Mouse (Mus musculus) limb, embryonic 14.5 days (tissue): Measurements from ENCODE around the gene Olfr1393. TPM values are rescaled to one million over a fixed set of nuclear protein-coding genes. Genes with fewer than 3 reads are reported as not detected.

Experiments used
- ATAC-seq: fragments of 200-750 bp; cut with Nextera tagmentation; 2 replicates; pipeline ENCODE4 v1.8.0; 2017; ENCODE audit warnings: low read depth, moderate number of reproducible peaks, moderate TSS enrichment; ENCODE audit not compliant: low FRiP score
- DNase-seq: peaks from one replicate; pipeline ENCODE4 v3.0.0-alpha.2; 2015; ENCODE audit warnings: low spot score
- H3K27ac ChIP-seq: fragments of 300-500 bp; sonication (generic); replicated peaks from 2 replicates; pipeline ENCODE4 v1.5.1; 2014; ENCODE audit warnings: low read depth, mild to moderate bottlenecking, low read length, moderate library complexity, mixed read lengths
- H3K27me3 ChIP-seq: fragments of 300-500 bp; sonication (generic); 2 replicates; pipeline ENCODE4 v1.6.1; 2014; ENCODE audit warnings: low read length, mixed read lengths; ENCODE audit not compliant: control insufficient read depth, insufficient read depth
- H3K36me3 ChIP-seq: fragments of 300-500 bp; sonication (generic); 2 replicates; pipeline ENCODE4 v1.6.1; 2014; ENCODE audit warnings: mild to moderate bottlenecking, low read length, moderate library complexity, mixed read lengths; ENCODE audit not compliant: control insufficient read depth, insufficient read depth
- H3K4me1 ChIP-seq: fragments of 300-500 bp; sonication (generic); 2 replicates; pipeline ENCODE4 v1.6.1; 2014; ENCODE audit warnings: antibody characterized with exemption, low read length, mixed read lengths; ENCODE audit not compliant: control insufficient read depth, insufficient read depth
- H3K4me2 ChIP-seq: fragments of 300-500 bp; sonication (generic); replicated peaks from 2 replicates; pipeline ENCODE4 v1.6.1; 2014; ENCODE audit warnings: low read depth, mild to moderate bottlenecking, low read length, moderate library complexity; ENCODE audit not compliant: severe bottlenecking
- H3K4me3 ChIP-seq: fragments of 300-500 bp; sonication (generic); replicated peaks from 2 replicates; pipeline ENCODE4 v1.5.1; 2014; ENCODE audit warnings: low read length
- H3K9ac ChIP-seq: fragments of 300-500 bp; sonication (generic); 2 replicates; pipeline ENCODE4 v1.6.1; 2014; ENCODE audit warnings: mild to moderate bottlenecking, low read depth, low read length, moderate library complexity; ENCODE audit not compliant: severe bottlenecking
- H3K9me3 ChIP-seq: fragments of 300-500 bp; sonication (generic); 2 replicates; pipeline ENCODE4 v1.6.1; 2016; ENCODE audit warnings: low read length; ENCODE audit not compliant: control insufficient read depth
- POLR2A ChIP-seq: fragments of 200-500 bp; IDR thresholded peaks from 2 replicates; pipeline ENCODE4 v1.8.0; 2012; ENCODE audit warnings: inconsistent platforms, mild to moderate bottlenecking, moderate library complexity, borderline replicate concordance; ENCODE audit not compliant: insufficient read depth, insufficient read length; ENCODE audit errors: extremely low read depth
- WGBS: fragments of 180-500 bp; shearing (Covaris S2); extraction: QIAGEN DNeasy Blood & Tissue Kit; methylation state at CpG from one replicate; pipeline ENCODE4 v1.1.7; 2014; 5-methylcytosine and 5-hydroxymethylcytosine counted together
- polyA plus RNA-seq, 2 experiments: library from polyadenylated mRNA; depleted of rRNA in 1 of 2; stranded (reverse) in 1 of 2; unstranded in 1 of 2; fragments of >200 nt; fragmentation: Nextera tagmentation in 1 of 2; extraction: Ambion mirVana in 1 of 2; gene quantifications; 2 replicates each; pipeline versions ENCODE4 v1.2.1 to v1.2.3; 2012 to 2014

Gene Olfr1393
- polyA plus RNA-seq, 2 experiments, result 0.09 TPM; not detected in 1

DNA sequence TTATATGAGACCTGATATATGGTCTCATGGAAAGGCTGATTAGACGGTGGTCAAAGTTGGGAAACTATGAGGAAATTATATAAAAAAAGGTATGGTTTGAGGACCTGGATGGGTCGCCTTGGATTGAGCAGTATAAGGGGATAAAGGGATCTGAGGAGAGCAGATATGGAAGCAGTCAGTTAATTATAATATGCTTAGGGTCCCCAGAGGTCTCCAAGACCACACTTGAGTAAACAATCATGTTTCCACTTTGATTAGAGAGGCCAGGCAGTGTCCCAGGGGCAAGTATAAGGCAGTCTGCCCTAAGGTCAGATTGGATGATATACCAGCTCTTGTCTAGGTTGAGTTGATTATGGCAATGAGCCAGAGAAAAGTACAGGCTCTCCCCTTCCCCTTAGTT lies 44.3 kb downstream of the Olfr1393 start, which contains the start of gene Olfr1391:
Olfr1391 (plus strand) TSS at position 301 of the 400 bp plus-strand sequence.
- no peak for TF ChIP-seq POLR2A
- ATAC-seq, result no peak
- WGBS, result 76% methylated on average over 2 of the region's 2 CpGs
- Histone ChIP-seq H3K4me1 (no peaks in the 10 kb centered on the region), H3K9ac (no peak within 1 kb of the TSS), H3K27me3 (no peaks in the 10 kb centered on the region), H3K27ac (no peak within 1 kb of the TSS), H3K36me3 (no peaks in the 10 kb centered on the region), H3K4me2 (no peak within 1 kb of the TSS), H3K9me3 (no peaks in the 10 kb centered on the region), H3K4me3 (no peak within 1 kb of the TSS)
- no peak for DNase-seq

DNA sequence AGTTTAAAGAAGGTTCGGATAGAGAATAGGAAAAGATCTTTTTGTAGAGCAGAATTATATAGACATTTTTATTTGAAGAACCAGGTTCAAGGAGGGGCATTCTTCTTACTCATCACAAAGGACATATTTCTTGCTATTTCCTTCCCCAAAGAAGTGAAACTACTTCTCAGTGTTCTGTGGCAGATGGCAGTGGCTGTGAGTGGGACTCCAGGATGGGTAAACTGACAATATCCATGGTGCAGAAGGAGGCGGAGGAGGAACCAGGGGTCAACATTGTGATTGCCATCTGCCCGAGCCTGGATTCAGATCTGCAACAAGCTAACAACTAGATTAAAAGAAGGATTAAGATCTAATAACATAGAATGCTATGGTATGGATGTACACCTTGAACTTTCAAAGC lies 48.6 kb downstream of the Olfr1393 start:
- Histone ChIP-seq H3K9ac (no peak overlapping the region), H3K27me3 (no peaks in the 10 kb centered on the region), H3K4me2 (no peak overlapping the region), H3K27ac (no peak overlapping the region), H3K4me3 (no peak overlapping the region), H3K4me1 (no peaks in the 10 kb centered on the region), H3K9me3 (no peaks in the 10 kb centered on the region), H3K36me3 (no peaks in the 10 kb centered on the region)
- ATAC-seq, result no peak
- no peak for TF ChIP-seq POLR2A
- WGBS, result 82% methylated on average over 3 of the region's 3 CpGs
- no peak for DNase-seq

GRCm38 (mm10) chr11:49329686-49330085 lies 51.6 kb downstream of the Olfr1393 start:
- Histone ChIP-seq H3K27me3 (no peaks in the 10 kb centered on the region), H3K4me1 (no peaks in the 10 kb centered on the region), H3K4me3 (no peak overlapping the region), H3K9ac (no peak overlapping the region), H3K36me3 (no peaks in the 10 kb centered on the region), H3K27ac (no peak overlapping the region), H3K4me2 (no peak overlapping the region), H3K9me3 (no peaks in the 10 kb centered on the region)
- WGBS, result 64% methylated on average over 1 of the region's 1 CpGs
- ATAC-seq (no peak), DNase-seq (no peak)
- no peak for TF ChIP-seq POLR2A

Other genes starting within 250 kb of the Olfr1393 start
- 0.24 and 0.50 TPM in 2 replicates for gene 9930111J21Rik2, start 227.1 kb upstream of the Olfr1393 start, polyA plus RNA-seq (2012; rRNA removed)
- 0.12 and 0.64 TPM in 2 replicates for gene 9930111J21Rik2, start 227.1 kb upstream of the Olfr1393 start, polyA plus RNA-seq (2014; fragmentation: Nextera tagmentation; extraction: Ambion mirVana)
- gene Tgtp2, start 214.1 kb upstream of the Olfr1393 start, polyA plus RNA-seq (2012; rRNA removed), result 0.09 and 0.12 TPM in 2 replicates
- gene Tgtp2, start 214.1 kb upstream of the Olfr1393 start, polyA plus RNA-seq (2014; fragmentation: Nextera tagmentation; extraction: Ambion mirVana), result 0.18 and 0.33 TPM in 2 replicates
- gene Ifi47, start 201.7 kb upstream of the Olfr1393 start, polyA plus RNA-seq (2012; rRNA removed), result 0.83 and 1.0 TPM in 2 replicates
- 0.72 and 1.2 TPM in 2 replicates for gene Ifi47, start 201.7 kb upstream of the Olfr1393 start, polyA plus RNA-seq (2014; fragmentation: Nextera tagmentation; extraction: Ambion mirVana)
- gene Olfr1396, start 163.4 kb upstream of the Olfr1393 start, polyA plus RNA-seq (2012; rRNA removed), result 0.10 and 0.14 TPM in 2 replicates
- gene Olfr1396, start 163.4 kb upstream of the Olfr1393 start, polyA plus RNA-seq (2014; fragmentation: Nextera tagmentation; extraction: Ambion mirVana), result 0.11 TPM in 1 of 2 replicates, not detected in the other
- gene Olfr1395, start 136.0 kb upstream of the Olfr1393 start, polyA plus RNA-seq (2012; rRNA removed), result not detected in 2 replicates
- gene Olfr1395, start 136.0 kb upstream of the Olfr1393 start, polyA plus RNA-seq (2014; fragmentation: Nextera tagmentation; extraction: Ambion mirVana), result not detected in 2 replicates
- not detected in 2 replicates for gene Olfr1394, start 123.9 kb upstream of the Olfr1393 start, polyA plus RNA-seq (2012; rRNA removed)
- not detected in 2 replicates for gene Olfr1394, start 123.9 kb upstream of the Olfr1393 start, polyA plus RNA-seq (2014; fragmentation: Nextera tagmentation; extraction: Ambion mirVana)
- gene Btnl9, start 91.1 kb upstream of the Olfr1393 start, polyA plus RNA-seq (2012; rRNA removed), result 2.0 and 2.2 TPM in 2 replicates
- 0.58 and 1.7 TPM in 2 replicates for gene Btnl9, start 91.1 kb upstream of the Olfr1393 start, polyA plus RNA-seq (2014; fragmentation: Nextera tagmentation; extraction: Ambion mirVana)
- gene Zfp62, start 75.0 kb upstream of the Olfr1393 start, polyA plus RNA-seq (2012; rRNA removed), result 14.9 and 22.1 TPM in 2 replicates
- gene Zfp62, start 75.0 kb upstream of the Olfr1393 start, polyA plus RNA-seq (2014; fragmentation: Nextera tagmentation; extraction: Ambion mirVana), result 38.0 and 43.1 TPM in 2 replicates
- 83.7 and 117 TPM in 2 replicates for gene Mgat1, start 34.1 kb upstream of the Olfr1393 start, polyA plus RNA-seq (2012; rRNA removed)
- 64.7 and 68.0 TPM in 2 replicates for gene Mgat1, start 34.1 kb upstream of the Olfr1393 start, polyA plus RNA-seq (2014; fragmentation: Nextera tagmentation; extraction: Ambion mirVana)
- 0.15 and 0.18 TPM in 2 replicates for gene Olfr1392, start 7.0 kb downstream of the Olfr1393 start, polyA plus RNA-seq (2012; rRNA removed)
- gene Olfr1392, start 7.0 kb downstream of the Olfr1393 start, polyA plus RNA-seq (2014; fragmentation: Nextera tagmentation; extraction: Ambion mirVana), result 0.06 TPM in 1 of 2 replicates, not detected in the other
- gene Olfr10, start 26.4 kb downstream of the Olfr1393 start, polyA plus RNA-seq (2012; rRNA removed), result not detected in 2 replicates
- not detected in 2 replicates for gene Olfr10, start 26.4 kb downstream of the Olfr1393 start, polyA plus RNA-seq (2014; fragmentation: Nextera tagmentation; extraction: Ambion mirVana)
- not detected in 2 replicates for gene Olfr1391, start 44.4 kb downstream of the Olfr1393 start, polyA plus RNA-seq (2012; rRNA removed)
- gene Olfr1391, start 44.4 kb downstream of the Olfr1393 start, polyA plus RNA-seq (2014; fragmentation: Nextera tagmentation; extraction: Ambion mirVana), result not detected in 2 replicates
- gene Olfr1390, start 56.9 kb downstream of the Olfr1393 start, polyA plus RNA-seq (2012; rRNA removed), result not detected in 2 replicates
- gene Olfr1390, start 56.9 kb downstream of the Olfr1393 start, polyA plus RNA-seq (2014; fragmentation: Nextera tagmentation; extraction: Ambion mirVana), result not detected in 2 replicates
- not detected in 2 replicates for gene Olfr1389, start 144.8 kb downstream of the Olfr1393 start, polyA plus RNA-seq (2012; rRNA removed)
- gene Olfr1389, start 144.8 kb downstream of the Olfr1393 start, polyA plus RNA-seq (2014; fragmentation: Nextera tagmentation; extraction: Ambion mirVana), result not detected in 2 replicates
- gene Olfr1388, start 158.3 kb downstream of the Olfr1393 start, polyA plus RNA-seq (2012; rRNA removed), result 0.11 and 0.19 TPM in 2 replicates
- 0.06 and 0.15 TPM in 2 replicates for gene Olfr1388, start 158.3 kb downstream of the Olfr1393 start, polyA plus RNA-seq (2014; fragmentation: Nextera tagmentation; extraction: Ambion mirVana)
- not detected in 2 replicates for gene Olfr1387, start 177.0 kb downstream of the Olfr1393 start, polyA plus RNA-seq (2012; rRNA removed)
- not detected in 2 replicates for gene Olfr1387, start 177.0 kb downstream of the Olfr1393 start, polyA plus RNA-seq (2014; fragmentation: Nextera tagmentation; extraction: Ambion mirVana)
- not detected in 2 replicates for gene Olfr1386, start 186.7 kb downstream of the Olfr1393 start, polyA plus RNA-seq (2012; rRNA removed)
- not detected in 2 replicates for gene Olfr1386, start 186.7 kb downstream of the Olfr1393 start, polyA plus RNA-seq (2014; fragmentation: Nextera tagmentation; extraction: Ambion mirVana)
- not detected in 2 replicates for gene Olfr1385, start 210.8 kb downstream of the Olfr1393 start, polyA plus RNA-seq (2012; rRNA removed)
- gene Olfr1385, start 210.8 kb downstream of the Olfr1393 start, polyA plus RNA-seq (2014; fragmentation: Nextera tagmentation; extraction: Ambion mirVana), result not detected in 2 replicates
- not detected in 2 replicates for gene Olfr1384, start 228.4 kb downstream of the Olfr1393 start, polyA plus RNA-seq (2012; rRNA removed)
- not detected in 2 replicates for gene Olfr1384, start 228.4 kb downstream of the Olfr1393 start, polyA plus RNA-seq (2014; fragmentation: Nextera tagmentation; extraction: Ambion mirVana)
- gene Olfr1383, start 241.3 kb downstream of the Olfr1393 start, polyA plus RNA-seq (2012; rRNA removed), result not detected in 2 replicates
- not detected in 2 replicates for gene Olfr1383, start 241.3 kb downstream of the Olfr1393 start, polyA plus RNA-seq (2014; fragmentation: Nextera tagmentation; extraction: Ambion mirVana)
- gene Olfr1382, start 249.9 kb downstream of the Olfr1393 start, polyA plus RNA-seq (2012; rRNA removed), result not detected in 2 replicates
- gene Olfr1382, start 249.9 kb downstream of the Olfr1393 start, polyA plus RNA-seq (2014; fragmentation: Nextera tagmentation; extraction: Ambion mirVana), result not detected in 2 replicates